Mouse (Mus musculus): ENCODE measurements at regions not wholly inside any gene's neighbourhood (a gene's known extent, or its start where the extent isn't known, plus 50 kb on each side); places are given as distances from the start of the nearest gene placed in this dataset.
"Not testable (repeated sequence)": the region's sequence is repeated elsewhere in the genome, so short reads cannot be mapped to it uniquely, and the experiment has no call there.

GRCm38 (mm10) chr10:19297669-19298068 lies 58.7 kb upstream of the Olig3 start:
- H3K27me3 ChIP-seq (ENCODE audit: control insufficient read depth), result no peaks in the 10 kb centered on the region

GRCm38 (mm10) chr10:19295388-19296013 lies 60.8 kb upstream of the Olig3 start:
- no peaks in the 10 kb centered on the region for H3K27me3 ChIP-seq (ENCODE audit: control insufficient read depth)
- H3K9me3 ChIP-seq (ENCODE audit: control insufficient read depth, low read length), result no peaks in the 10 kb centered on the region
- TF ChIP-seq GATA1 (IDR thresholded peaks at IDR 0.05; ENCODE audit: low read length) (no peak), TAL1 (IDR thresholded peaks at IDR 0.05; ENCODE audit: low read length) (no peak)
- no peak overlapping the region for H3K4me3 ChIP-seq (replicated peaks)
- H3K36me3 ChIP-seq (ENCODE audit: control insufficient read depth), result no peaks in the 10 kb centered on the region
- H3K4me1 ChIP-seq (ENCODE audit: control insufficient read depth), result no peaks in the 10 kb centered on the region

More at GRCm38 (mm10) chr10:19297669-19298068, 58.7 kb upstream of the Olig3 start:
- Histone ChIP-seq H3K4me3 (replicated peaks) (no peak overlapping the region), H3K9me3 (ENCODE audit: control insufficient read depth, low read length) (no peaks in the 10 kb centered on the region), H3K36me3 (ENCODE audit: control insufficient read depth) (no peaks in the 10 kb centered on the region), H3K4me1 (ENCODE audit: control insufficient read depth) (no peaks in the 10 kb centered on the region)
- TF ChIP-seq TAL1 (IDR thresholded peaks at IDR 0.05; ENCODE audit: low read length), result no peak
- no peak for TF ChIP-seq GATA1 (IDR thresholded peaks at IDR 0.05; ENCODE audit: low read length)

GRCm38 (mm10) chr10:19291474-19291873 lies 64.9 kb upstream of the Olig3 start:
- no peaks in the 10 kb centered on the region for H3K4me1 ChIP-seq (ENCODE audit: control insufficient read depth)
- no peak overlapping the region for H3K4me3 ChIP-seq (replicated peaks)
- TF ChIP-seq GATA1 (IDR thresholded peaks at IDR 0.05; ENCODE audit: low read length) (no peak), TAL1 (IDR thresholded peaks at IDR 0.05; ENCODE audit: low read length) (no peak)
- H3K36me3 ChIP-seq (ENCODE audit: control insufficient read depth), result no peaks in the 10 kb centered on the region
- no peaks in the 10 kb centered on the region for H3K9me3 ChIP-seq (ENCODE audit: control insufficient read depth, low read length)
- H3K27me3 ChIP-seq (ENCODE audit: control insufficient read depth), result no peaks in the 10 kb centered on the region

- not testable (repeated sequence) for H3K4me1 ChIP-seq (ENCODE audit: control insufficient read depth); H3K9me3 ChIP-seq (ENCODE audit: control insufficient read depth, low read length); H3K4me3 ChIP-seq (replicated peaks); H3K36me3 ChIP-seq (ENCODE audit: control insufficient read depth); H3K27me3 ChIP-seq (ENCODE audit: control insufficient read depth)
These were observed 65.3 kb upstream of the Olig3 start for GRCm38 (mm10) chr10:19291039-19291438.

- Histone ChIP-seq H3K4me1 (ENCODE audit: control insufficient read depth) (no peaks in the 10 kb centered on the region), H3K9me3 (ENCODE audit: control insufficient read depth, low read length) (no peaks in the 10 kb centered on the region), H3K27me3 (ENCODE audit: control insufficient read depth) (no peaks in the 10 kb centered on the region), H3K36me3 (ENCODE audit: control insufficient read depth) (no peaks in the 10 kb centered on the region), H3K4me3 (replicated peaks) (no peak overlapping the region)
- TF ChIP-seq TAL1 (IDR thresholded peaks at IDR 0.05; ENCODE audit: low read length) (no peak), GATA1 (IDR thresholded peaks at IDR 0.05; ENCODE audit: low read length) (no peak)
These were observed 74.2 kb upstream of the Olig3 start for GRCm38 (mm10) chr10:19282166-19282565.

- Histone ChIP-seq H3K9me3 (ENCODE audit: control insufficient read depth, low read length) (no peaks in the 10 kb centered on the region), H3K27me3 (ENCODE audit: control insufficient read depth) (no peaks in the 10 kb centered on the region), H3K36me3 (ENCODE audit: control insufficient read depth) (no peaks in the 10 kb centered on the region), H3K4me1 (ENCODE audit: control insufficient read depth) (no peaks in the 10 kb centered on the region), H3K4me3 (replicated peaks) (no peak overlapping the region)
- TF ChIP-seq GATA1 (IDR thresholded peaks at IDR 0.05; ENCODE audit: low read length) (no peak), TAL1 (IDR thresholded peaks at IDR 0.05; ENCODE audit: low read length) (no peak)
These were observed 75.3 kb upstream of the Olig3 start for GRCm38 (mm10) chr10:19281021-19281420.

GRCm38 (mm10) chr10:19278189-19278842 lies 78.0 kb upstream of the Olig3 start:
- no peak for TF ChIP-seq GATA1 (IDR thresholded peaks at IDR 0.05; ENCODE audit: low read length)
- TF ChIP-seq TAL1 (IDR thresholded peaks at IDR 0.05; ENCODE audit: low read length), result no peak
- no peaks in the 10 kb centered on the region for H3K27me3 ChIP-seq (ENCODE audit: control insufficient read depth)
- H3K4me3 ChIP-seq (replicated peaks), result no peak overlapping the region
- no peaks in the 10 kb centered on the region for H3K9me3 ChIP-seq (ENCODE audit: control insufficient read depth, low read length)
- no peaks in the 10 kb centered on the region for H3K36me3 ChIP-seq (ENCODE audit: control insufficient read depth)
- no peaks in the 10 kb centered on the region for H3K4me1 ChIP-seq (ENCODE audit: control insufficient read depth)

- TF ChIP-seq TAL1 (IDR thresholded peaks at IDR 0.05; ENCODE audit: low read length), result no peak
- no peak for TF ChIP-seq GATA1 (IDR thresholded peaks at IDR 0.05; ENCODE audit: low read length)
- no peaks in the 10 kb centered on the region for H3K9me3 ChIP-seq (ENCODE audit: control insufficient read depth, low read length)
- no peaks in the 10 kb centered on the region for H3K27me3 ChIP-seq (ENCODE audit: control insufficient read depth)
- H3K4me3 ChIP-seq (replicated peaks), result no peak overlapping the region
- no peaks in the 10 kb centered on the region for H3K36me3 ChIP-seq (ENCODE audit: control insufficient read depth)
- no peaks in the 10 kb centered on the region for H3K4me1 ChIP-seq (ENCODE audit: control insufficient read depth)
These were observed 79.1 kb upstream of the Olig3 start for GRCm38 (mm10) chr10:19277103-19277827.

- no peaks in the 10 kb centered on the region for H3K4me1 ChIP-seq (ENCODE audit: control insufficient read depth)
- TF ChIP-seq TAL1 (IDR thresholded peaks at IDR 0.05; ENCODE audit: low read length) (no peak), GATA1 (IDR thresholded peaks at IDR 0.05; ENCODE audit: low read length) (no peak)
- H3K27me3 ChIP-seq (ENCODE audit: control insufficient read depth), result no peaks in the 10 kb centered on the region
- no peaks in the 10 kb centered on the region for H3K9me3 ChIP-seq (ENCODE audit: control insufficient read depth, low read length)
- no peaks in the 10 kb centered on the region for H3K36me3 ChIP-seq (ENCODE audit: control insufficient read depth)
- no peak overlapping the region for H3K4me3 ChIP-seq (replicated peaks)
These were observed 81.3 kb upstream of the Olig3 start for GRCm38 (mm10) chr10:19274985-19275384.
